Mouse (Mus musculus): Measurements from ENCODE around the gene Dnah2. TPM values are rescaled to one million over a fixed set of nuclear protein-coding genes. Genes with fewer than 3 reads are reported as not detected.
A peak's percentile ranks its signal among the peaks of the same experiment; 100 is the strongest.

The Dnah2 gene
- polyA plus RNA-seq, 1 experiment from 2014 or later, result 1.9 TPM

- WGBS, result 1% methylated on average over 57 of the region's 59 CpGs
- H3K27me3 ChIP-seq (replicated peaks), result no peaks in the 10 kb centered on the region
- peak; percentile 54; the same call in 1 of the 2 replicates for ATAC-seq (ENCODE audit: low FRiP score, low read depth)
- H3K4me1 ChIP-seq, result peaks cover 62% of the 10 kb centered on the region
- peak within 1 kb of the TSS; percentile 95 for H3K4me2 ChIP-seq (replicated peaks)
- H3K36me3 ChIP-seq, result peaks cover 36% of the 10 kb centered on the region
- H3K4me3 ChIP-seq, result peak within 1 kb of the TSS; percentile 80
- H3K27ac ChIP-seq, result peak within 1 kb of the TSS; percentile 43
- H3K9ac ChIP-seq, result peak within 1 kb of the TSS; percentile 91
- no peaks in the 10 kb centered on the region for H3K9me3 ChIP-seq
These were observed 11.2 kb upstream of the Dnah2 start, which contains the start of gene Efnb3 for GRCm38 (mm10) chr11:69559851-69560765. Efnb3 (minus strand) TSS chr11:69560205.

GRCm38 (mm10) chr11:69559183-69559582 lies 10.3 kb upstream of the Dnah2 start:
- peaks cover 37% of the 10 kb centered on the region for H3K36me3 ChIP-seq
- peak overlapping the region; percentile 91 for H3K9ac ChIP-seq
- H3K4me2 ChIP-seq (replicated peaks), result peak overlapping the region; percentile 95
- WGBS, result 17% methylated on average over 5 of the region's 5 CpGs
- no peaks in the 10 kb centered on the region for H3K27me3 ChIP-seq (replicated peaks)
- H3K4me1 ChIP-seq, result peaks cover 62% of the 10 kb centered on the region
- ATAC-seq (ENCODE audit: low FRiP score, low read depth), result no peak
- no peaks in the 10 kb centered on the region for H3K9me3 ChIP-seq
- H3K4me3 ChIP-seq, result peak overlapping the region; percentile 80
- no peak overlapping the region for H3K27ac ChIP-seq

DNA sequence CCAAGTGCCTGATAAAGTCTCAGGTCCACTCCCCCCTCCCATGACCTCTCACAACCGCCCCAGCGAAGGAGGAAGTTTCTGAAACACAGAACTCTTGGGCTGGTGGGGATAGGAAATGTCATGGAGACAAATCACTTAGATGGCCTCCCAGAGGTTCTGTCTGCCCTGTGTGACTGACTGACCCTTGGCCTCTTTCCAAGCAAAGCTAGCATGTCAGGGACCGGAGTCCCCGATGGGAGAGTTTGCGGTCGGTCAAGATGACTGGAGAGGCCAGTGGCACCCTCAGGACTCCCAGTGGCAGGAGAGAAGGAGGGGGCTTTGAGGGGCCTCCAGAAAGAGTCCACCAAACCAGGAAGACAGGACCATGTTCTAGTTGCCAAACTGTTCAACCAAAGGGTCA lies 9.8 kb upstream of the Dnah2 start:
- Histone ChIP-seq H3K9me3 (no peaks in the 10 kb centered on the region), H3K9ac (peak overlapping the region; percentile 91), H3K27ac (no peak overlapping the region), H3K4me3 (peak overlapping the region; percentile 80), H3K4me2 (replicated peaks) (peak overlapping the region; percentile 95), H3K27me3 (replicated peaks) (no peaks in the 10 kb centered on the region), H3K36me3 (peaks cover 37% of the 10 kb centered on the region), H3K4me1 (peaks cover 64% of the 10 kb centered on the region)
- 22% methylated on average over 6 of the region's 6 CpGs for WGBS
- no peak for ATAC-seq (ENCODE audit: low FRiP score, low read depth)

DNA sequence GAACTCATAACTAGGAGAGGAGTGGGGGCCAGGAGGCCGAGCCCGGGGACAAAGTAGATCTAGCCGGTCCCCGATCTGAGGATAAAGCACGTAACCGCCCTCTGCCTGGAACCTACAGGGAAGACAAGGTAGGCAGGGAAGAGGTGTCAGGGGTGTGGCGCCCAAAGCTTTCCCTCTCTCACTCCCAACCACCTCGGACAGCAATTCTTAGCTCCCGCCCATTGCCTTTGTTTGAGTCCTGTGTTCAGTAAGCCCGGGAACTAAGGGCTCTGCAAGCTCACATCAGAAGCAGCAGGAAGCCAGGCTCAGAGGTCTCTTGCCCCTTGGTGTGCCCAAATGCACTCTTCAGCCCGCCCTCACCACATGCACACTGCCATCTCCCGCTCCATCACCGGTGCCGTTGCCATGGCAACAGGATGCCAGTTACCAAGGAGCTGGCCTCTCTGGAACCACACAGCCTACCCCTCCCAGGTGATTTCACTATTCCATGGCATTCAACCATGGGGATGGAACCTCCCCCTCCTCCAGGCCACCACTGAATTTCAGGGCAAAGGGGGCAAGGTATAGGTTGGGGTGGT lies 8.6 kb upstream of the Dnah2 start:
- Histone ChIP-seq H3K36me3 (peaks cover 24% of the 10 kb centered on the region), H3K4me1 (peaks cover 76% of the 10 kb centered on the region), H3K27me3 (replicated peaks) (no peaks in the 10 kb centered on the region), H3K9me3 (no peaks in the 10 kb centered on the region), H3K27ac (no peak overlapping the region), H3K4me2 (replicated peaks) (peak overlapping the region; percentile 95), H3K4me3 (peak overlapping the region; percentile 22), H3K9ac (peak overlapping the region; percentile 41; the same call in 1 of the 2 replicates)
- no peak for ATAC-seq (ENCODE audit: low FRiP score, low read depth)
- WGBS, result 14% methylated on average over 14 of the region's 14 CpGs

- Histone ChIP-seq H3K27me3 (replicated peaks) (no peaks in the 10 kb centered on the region), H3K36me3 (peaks cover 16% of the 10 kb centered on the region), H3K9me3 (no peaks in the 10 kb centered on the region), H3K4me3 (no peak overlapping the region), H3K27ac (no peak overlapping the region), H3K4me2 (replicated peaks) (peak overlapping the region; percentile 12; the same call in 1 of the 2 replicates), H3K9ac (no peak overlapping the region), H3K4me1 (peaks cover 61% of the 10 kb centered on the region)
- no peak for ATAC-seq (ENCODE audit: low FRiP score, low read depth)
- 88% methylated on average over 5 of the region's 5 CpGs for WGBS
These were observed 5.7 kb upstream of the Dnah2 start for GRCm38 (mm10) chr11:69554539-69555140.

DNA sequence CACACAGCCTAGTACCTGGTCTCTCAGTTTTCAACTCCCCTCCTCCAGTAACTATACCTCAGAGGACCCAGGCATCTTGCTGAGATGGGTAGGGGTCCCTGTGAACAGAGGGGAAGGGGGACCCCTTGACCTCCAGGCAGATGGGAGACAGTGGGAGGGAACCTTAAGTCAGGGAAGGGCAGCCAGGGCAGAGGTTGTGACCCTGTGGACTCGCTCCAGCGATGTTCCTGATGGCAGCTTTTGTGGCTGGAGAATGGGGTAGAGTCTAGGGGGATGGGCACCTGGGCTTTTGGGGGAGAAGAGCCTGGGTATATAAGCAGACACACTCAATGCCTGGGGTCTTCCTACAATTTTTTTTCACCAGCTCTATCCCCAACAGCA lies 4.4 kb upstream of the Dnah2 start:
- 2% methylated on average over 2 of the region's 2 CpGs for WGBS
- Histone ChIP-seq H3K36me3 (peaks cover 16% of the 10 kb centered on the region), H3K27me3 (replicated peaks) (no peaks in the 10 kb centered on the region), H3K4me1 (peaks cover 61% of the 10 kb centered on the region), H3K4me3 (no peak overlapping the region), H3K4me2 (replicated peaks) (peak overlapping the region; percentile 53), H3K9me3 (no peaks in the 10 kb centered on the region), H3K27ac (peak overlapping the region; percentile 72), H3K9ac (peak overlapping the region; percentile 29; the same call in 1 of the 2 replicates)
- ATAC-seq (ENCODE audit: low FRiP score, low read depth), result peak; percentile 31

GRCm38 (mm10) chr11:69552622-69553340 lies 3.9 kb upstream of the Dnah2 start:
- Histone ChIP-seq H3K36me3 (peaks cover 16% of the 10 kb centered on the region), H3K4me1 (peaks cover 61% of the 10 kb centered on the region), H3K4me3 (no peak overlapping the region), H3K9me3 (no peaks in the 10 kb centered on the region), H3K27me3 (replicated peaks) (no peaks in the 10 kb centered on the region), H3K4me2 (replicated peaks) (peak overlapping the region; percentile 53), H3K9ac (peak overlapping the region; percentile 29; the same call in 1 of the 2 replicates), H3K27ac (peak overlapping the region; percentile 72)
- ATAC-seq (ENCODE audit: low FRiP score, low read depth), result peak; percentile 78
- 10% methylated on average over 14 of the region's 14 CpGs for WGBS

DNA sequence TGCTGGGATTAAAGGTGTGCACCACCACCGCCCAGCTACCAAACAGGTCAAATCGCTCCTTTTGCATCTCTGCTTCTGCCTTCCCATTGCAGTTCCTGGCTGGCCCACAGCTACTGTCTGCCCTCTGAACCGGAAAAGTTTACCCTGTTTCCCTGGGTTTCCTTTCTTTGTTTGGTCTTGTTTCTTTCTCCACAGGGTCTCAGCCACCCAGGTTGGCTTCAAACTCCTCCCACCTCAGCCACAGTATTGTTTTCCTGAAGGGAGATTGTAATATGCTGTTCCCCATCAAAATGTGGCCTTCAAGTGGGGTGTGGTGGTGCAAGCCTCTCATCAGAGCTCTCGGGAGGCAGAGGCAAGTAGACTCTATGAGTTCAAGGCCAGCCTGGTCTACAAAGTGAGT lies 2.4 kb upstream of the Dnah2 start:
- 62% methylated on average over 4 of the region's 4 CpGs for WGBS
- no peak overlapping the region for H3K4me3 ChIP-seq
- H3K36me3 ChIP-seq, result peaks cover 16% of the 10 kb centered on the region
- H3K27ac ChIP-seq, result no peak overlapping the region
- no peak for ATAC-seq (ENCODE audit: low FRiP score, low read depth)
- no peaks in the 10 kb centered on the region for H3K27me3 ChIP-seq (replicated peaks)
- peaks cover 61% of the 10 kb centered on the region for H3K4me1 ChIP-seq
- no peak overlapping the region for H3K4me2 ChIP-seq (replicated peaks)
- H3K9me3 ChIP-seq, result no peaks in the 10 kb centered on the region
- H3K9ac ChIP-seq, result no peak overlapping the region

GRCm38 (mm10) chr11:69547071-69547470 lies 1.8 kb downstream of the Dnah2 start:
- peak overlapping the region; percentile 44 for H3K4me3 ChIP-seq
- H3K9me3 ChIP-seq, result no peaks in the 10 kb centered on the region
- 4% methylated on average over 15 of the region's 15 CpGs for WGBS
- ATAC-seq (ENCODE audit: low FRiP score, low read depth), result no peak
- H3K4me2 ChIP-seq (replicated peaks), result peak overlapping the region; percentile 86
- peak overlapping the region; percentile 64 for H3K9ac ChIP-seq
- H3K4me1 ChIP-seq, result peaks cover 52% of the 10 kb centered on the region
- 0 out of 2 replicates have a peak overlapping the region, but pooled peaks have one; percentile 62 for H3K27ac ChIP-seq
- H3K27me3 ChIP-seq (replicated peaks), result no peaks in the 10 kb centered on the region
- no peaks in the 10 kb centered on the region for H3K36me3 ChIP-seq

DNA sequence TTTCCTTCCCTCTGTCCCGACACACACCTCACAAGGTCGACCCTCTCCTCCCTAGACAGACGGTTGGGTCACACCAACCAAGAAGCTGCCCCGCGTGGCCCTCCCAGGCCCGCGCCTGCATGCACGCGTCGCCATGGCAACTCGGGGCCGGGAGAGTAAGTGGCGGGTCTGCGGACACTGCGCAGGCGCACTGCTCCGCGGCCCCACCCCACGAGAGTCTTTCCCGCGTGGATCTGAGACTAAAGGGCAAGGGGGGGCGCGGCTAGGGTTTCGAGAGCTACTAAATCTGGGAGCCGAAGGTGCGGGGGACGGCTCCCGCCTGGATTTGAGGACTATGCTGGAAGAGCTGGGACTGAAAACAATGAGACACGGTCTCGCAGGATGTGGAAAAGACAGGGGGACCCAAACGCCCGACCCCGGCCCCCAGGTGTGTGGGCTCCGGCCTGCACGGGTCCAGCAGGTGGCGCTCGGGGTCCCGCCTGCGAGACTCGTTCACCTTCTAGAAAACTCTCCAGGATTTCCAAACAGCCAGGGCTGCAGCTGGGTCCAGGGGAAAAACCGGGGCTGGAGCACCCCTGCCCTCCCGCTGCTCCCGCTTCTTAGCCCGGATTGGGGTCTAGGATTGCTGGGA lies 2.4 kb downstream of the Dnah2 start:
- Histone ChIP-seq H3K27me3 (replicated peaks) (no peaks in the 10 kb centered on the region), H3K36me3 (no peaks in the 10 kb centered on the region), H3K4me1 (peaks cover 50% of the 10 kb centered on the region), H3K4me2 (replicated peaks) (peak overlapping the region; percentile 86), H3K4me3 (peak overlapping the region; percentile 44), H3K27ac (peak overlapping the region; percentile 62), H3K9me3 (no peaks in the 10 kb centered on the region), H3K9ac (peak overlapping the region; percentile 64)
- WGBS, result under 1% methylated on average over 44 of the region's 44 CpGs
- ATAC-seq (ENCODE audit: low FRiP score, low read depth), result peak; percentile 62

- Histone ChIP-seq H3K9me3 (no peaks in the 10 kb centered on the region), H3K27me3 (replicated peaks) (no peaks in the 10 kb centered on the region), H3K4me2 (replicated peaks) (peak overlapping the region; percentile 86), H3K36me3 (no peaks in the 10 kb centered on the region), H3K4me3 (peak overlapping the region; percentile 44), H3K9ac (peak overlapping the region; percentile 64), H3K27ac (peak overlapping the region; percentile 62; the same call in 1 of the 2 replicates), H3K4me1 (peaks cover 50% of the 10 kb centered on the region)
- 13% methylated on average over 7 of the region's 7 CpGs for WGBS
- peak; percentile 13; the same call in 1 of the 2 replicates for ATAC-seq (ENCODE audit: low FRiP score, low read depth)
These were observed 3.0 kb downstream of the Dnah2 start for GRCm38 (mm10) chr11:69545957-69546356.

All from neural tube, embryonic 12.5 days (tissue).